In genomic region chr5:131616113-131616876, GRCm38 (mm10) we compare ENCODE assay signal across 8 mouse cellular contexts.
A peak's percentile ranks its signal among the peaks of the same experiment; 100 is the strongest.
DNase-seq lines count a peak whose midpoint lies in the region; ATAC-seq and TF ChIP-seq lines count a peak whose summit lies in the region.

No protein-coding gene starts in this region.

- H3K36me3 ChIP-seq in megakaryocyte, embryonic 14.5 days (replicated peaks; ENCODE audit: low read length): no peaks in the 10 kb centered on the region
- no peaks in the 10 kb centered on the region for H3K36me3 ChIP-seq in intestine, postnatal 0 days (ENCODE audit: control insufficient read depth, insufficient read depth)
- no peaks in the 10 kb centered on the region for H3K36me3 ChIP-seq in midbrain, postnatal 0 days (ENCODE audit: insufficient read depth, low read length)

- H3K9ac ChIP-seq in intestine, postnatal 0 days (ENCODE audit: low read depth, low read length): no peak overlapping the region
- H3K9ac ChIP-seq in midbrain, postnatal 0 days (replicated peaks; ENCODE audit: low read length, poor library complexity, severe bottlenecking): peak overlapping the region; percentile 46; the same call in 1 of the 2 replicates

- H3K4me3 ChIP-seq in megakaryocyte, embryonic 14.5 days (replicated peaks): peak overlapping the region; percentile 80
- H3K4me3 ChIP-seq in intestine, postnatal 0 days (ENCODE audit: low read depth, low read length): peak overlapping the region; percentile 27
- H3K4me3 ChIP-seq in midbrain, postnatal 0 days (ENCODE audit: low read depth, low read length): peak overlapping the region; percentile 38

- peaks cover 10% of the 10 kb centered on the region for H3K4me1 ChIP-seq in megakaryocyte, embryonic 14.5 days
- no peaks in the 10 kb centered on the region for H3K4me1 ChIP-seq in intestine, postnatal 0 days (replicated peaks; ENCODE audit: control insufficient read depth, insufficient read depth, low read length)
- 0 out of 2 replicates have a peak, but pooled peaks cover 4% of the 10 kb centered on the region for H3K4me1 ChIP-seq in midbrain, postnatal 0 days (ENCODE audit: insufficient read depth, low read length)

- no peak for TF ChIP-seq CTCF in intestine, postnatal 0 days (IDR thresholded peaks at IDR 0.05; ENCODE audit: low read depth)
- TF ChIP-seq CTCF in midbrain, postnatal 0 days (IDR thresholded peaks at IDR 0.05): no peak

- no peak for ATAC-seq in megakaryocyte, adult 5-6 weeks (ENCODE audit: poor library complexity, severe bottlenecking)
- ATAC-seq in intestine, postnatal 0 days: no peak
- ATAC-seq in midbrain, postnatal 0 days (ENCODE audit: low FRiP score): no peak

- H3K9me3 ChIP-seq in megakaryocyte, embryonic 14.5 days: peaks cover 20% of the 10 kb centered on the region
- no peaks in the 10 kb centered on the region for H3K9me3 ChIP-seq in intestine, postnatal 0 days (ENCODE audit: control insufficient read depth)
- no peaks in the 10 kb centered on the region for H3K9me3 ChIP-seq in midbrain, postnatal 0 days (ENCODE audit: low read length)

- H3K4me2 ChIP-seq in intestine, postnatal 0 days (replicated peaks; ENCODE audit: low read depth): peak overlapping the region; percentile 58
- peak overlapping the region; percentile 71 for H3K4me2 ChIP-seq in midbrain, postnatal 0 days (ENCODE audit: low read depth, low read length, poor library complexity, severe bottlenecking)

- peak; percentile 20 to 33 for DNase-seq in frontal cortex, postnatal 36 days (ENCODE audit: low spot score in 2 of 2)
- DNase-seq in left cerebral cortex, adult 8-10 months (ENCODE audit: low spot score in 2 of 2): peak; percentile 24 to 43
- peak; percentile 41 for DNase-seq in midbrain, postnatal 0 days (ENCODE audit: low spot score)
- peak; percentile 35 for DNase-seq in yolk sac, embryonic 10.5 days (ENCODE audit: low spot score)
- DNase-seq in thymus, postnatal 10 days (ENCODE audit: low spot score in 2 of 2): no peak

- WGBS in intestine, postnatal 0 days: 8% methylated on average over 40 of the region's 40 CpGs
- WGBS in midbrain, postnatal 0 days: 3% methylated on average over 40 of the region's 40 CpGs

- H3K27me3 ChIP-seq in megakaryocyte, embryonic 14.5 days (replicated peaks): peaks cover 55% of the 10 kb centered on the region
- peaks cover 4% of the 10 kb centered on the region; the same call in 1 of the 2 replicates for H3K27me3 ChIP-seq in intestine, postnatal 0 days (replicated peaks; ENCODE audit: control insufficient read depth, insufficient read depth, low read length)
- no peaks in the 10 kb centered on the region for H3K27me3 ChIP-seq in midbrain, postnatal 0 days (ENCODE audit: insufficient read depth, low read length)

- no peak overlapping the region for H3K27ac ChIP-seq in intestine, postnatal 0 days (ENCODE audit: low read depth, low read length)
- no peak overlapping the region for H3K27ac ChIP-seq in midbrain, postnatal 0 days (ENCODE audit: low read depth, low read length)

Comparison
In these comparisons a context has a peak if more than half of its experiments do, and no peak if none do; other contexts are left out.
1. H3K4me3 ChIP-seq: peak in every context shown above with its lines; median percentile 80 in megakaryocyte, embryonic 14.5 days; 38 in midbrain, postnatal 0 days; 27 in intestine, postnatal 0 days.
2. DNase-seq: peak in frontal cortex, postnatal 36 days (2 of 2), left cerebral cortex, adult 8-10 months (2 of 2), midbrain, postnatal 0 days (single experiment) and yolk sac, embryonic 10.5 days (single experiment); none in thymus, postnatal 10 days (0 of 2).